In the genomic region with DNA sequence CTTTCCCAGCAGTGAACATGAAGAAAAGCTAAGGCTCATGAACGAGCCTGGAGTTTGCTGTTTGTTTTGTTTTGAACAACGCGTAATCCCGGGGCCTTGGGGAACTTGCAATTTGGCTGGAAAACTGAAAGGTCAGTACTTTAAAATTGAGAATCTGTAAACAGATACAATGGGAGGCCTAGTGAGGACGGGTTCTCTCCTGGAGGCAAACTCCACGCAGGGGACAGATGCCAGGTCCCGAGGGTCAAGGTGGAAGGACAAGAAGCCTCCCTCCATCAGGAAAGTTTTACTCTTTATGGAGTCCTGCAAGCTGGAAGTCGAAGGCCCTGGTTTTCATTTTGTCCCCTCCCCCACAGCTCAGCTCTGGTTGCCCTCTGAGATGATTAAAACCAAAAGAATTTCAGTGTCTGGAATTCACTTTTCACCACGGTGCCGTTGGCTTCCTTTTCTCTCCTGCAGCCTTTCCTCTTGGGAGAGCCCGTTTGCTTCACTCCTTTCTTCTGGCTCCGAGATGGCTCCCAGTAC, we compare ENCODE assay signal across 8 mouse cellular contexts. TPM values are rescaled to one million over a fixed set of nuclear protein-coding genes. Genes with fewer than 3 reads are reported as not detected.
A peak's percentile ranks its signal among the peaks of the same experiment; 100 is the strongest.
DNase-seq lines count a peak whose midpoint lies in the region; TF ChIP-seq lines count a peak whose summit lies in the region.

No protein-coding gene starts in this region.

- peak overlapping the region; percentile 78 for H3K27ac ChIP-seq in midbrain, embryonic 10.5 days (replicated peaks)

- TF ChIP-seq CTCF in lung, adult 2 months (IDR thresholded peaks at IDR 0.05; ENCODE audit: insufficient read depth, low read length): no peak

- H3K4me3 ChIP-seq in lung, adult 2 months (replicated peaks; ENCODE audit: extremely low read depth, low read depth, low read length): no peak overlapping the region
- 0 out of 2 replicates have a peak overlapping the region, but pooled peaks have one; percentile 22 for H3K4me3 ChIP-seq in midbrain, embryonic 10.5 days

- H3K36me3 ChIP-seq in midbrain, embryonic 10.5 days: peaks cover 48% of the 10 kb centered on the region

- DNase-seq in lung, adult 18-20 months: peak; percentile 35 to 39
- DNase-seq in lung, adult 2 months: no peak
- DNase-seq in forelimb bud, embryonic 11.5 days (ENCODE audit: low read depth, low spot score): peak; percentile 88
- peak; percentile 28 for DNase-seq in kidney, adult 9 months
- DNase-seq in midbrain, embryonic 10.5 days (ENCODE audit: low spot score): peak; percentile 50
- no peak for DNase-seq in frontal cortex, postnatal 14 days (ENCODE audit: low spot score in 2 of 2)
- no peak for DNase-seq in thymus, postnatal 36 days
- DNase-seq in cerebellum, postnatal 4 days (ENCODE audit: low spot score in 2 of 2): no peak

- H3K9me3 ChIP-seq in midbrain, embryonic 10.5 days (replicated peaks): no peaks in the 10 kb centered on the region

- WGBS in lung, adult 2 months: 28% methylated on average over 12 of the region's 12 CpGs
- 21% methylated on average over 12 of the region's 12 CpGs for WGBS in midbrain, embryonic 10.5 days

- TF ChIP-seq POLR2A in lung, adult 2 months (IDR thresholded peaks at IDR 0.05; ENCODE audit: borderline replicate concordance, extremely low read depth, low read depth, low read length): no peak

- no peaks in the 10 kb centered on the region; the same call in 1 of the 2 replicates for H3K4me1 ChIP-seq in lung, adult 2 months (ENCODE audit: control insufficient read depth, insufficient read depth, low read length)
- H3K4me1 ChIP-seq in midbrain, embryonic 10.5 days: peaks cover 93% of the 10 kb centered on the region

- H3K27me3 ChIP-seq in midbrain, embryonic 10.5 days (ENCODE audit: low read depth, poor library complexity, severe bottlenecking): no peaks in the 10 kb centered on the region

RNA-seq across cellular contexts. Expression of a gene that starts 16.7 kb away (rescaled TPM):
- polyA plus RNA-seq in lung, adult 2 months (2012; rRNA removed): 10.5 and 14.4 TPM in 2 replicates
- 11.2 and 11.6 TPM in 2 replicates for polyA plus RNA-seq in midbrain, embryonic 10.5 days (2016; fragmentation: Nextera tagmentation; extraction: Ambion mirVana)

Comparison
In these comparisons a context has a peak if more than half of its experiments do, and no peak if none do; other contexts are left out.
1. DNase-seq: peak in lung, adult 18-20 months (2 of 2), forelimb bud, embryonic 11.5 days (single experiment), kidney, adult 9 months (single experiment) and midbrain, embryonic 10.5 days (single experiment); none in lung, adult 2 months (single experiment), frontal cortex, postnatal 14 days (0 of 2), thymus, postnatal 36 days (0 of 2) and cerebellum, postnatal 4 days (0 of 2).